ENCODE assay signal across 8 mouse cellular contexts in genomic region chr9:83576689-83577057, GRCm38 (mm10). TPM values are rescaled to one million over a fixed set of nuclear protein-coding genes. Genes with fewer than 3 reads are reported as not detected.
DNase-seq lines count a peak whose midpoint lies in the region; ATAC-seq and TF ChIP-seq lines count a peak whose summit lies in the region.

No protein-coding gene starts in this region.

- DNase-seq in frontal cortex, postnatal 10 days (ENCODE audit: low spot score in 2 of 2), result peak; percentile 28 to 32
- no peak for DNase-seq in frontal cortex, postnatal 25 days (ENCODE audit: low spot score in 2 of 2)
- DNase-seq in spleen, adult 2 months (ENCODE audit: low read depth in 1 of 2, low spot score in 2 of 2), result no peak
- DNase-seq in spleen, postnatal 14 days (ENCODE audit: low spot score in 2 of 2), result no peak
- peak; percentile 71 for DNase-seq in embryonic facial prominence, embryonic 11.5 days (ENCODE audit: low spot score)
- peak; percentile 82 for DNase-seq in midbrain, postnatal 0 days (ENCODE audit: low spot score)

- H3K9ac ChIP-seq in embryonic facial prominence, embryonic 11.5 days (replicated peaks; ENCODE audit: low read length), result no peak overlapping the region
- H3K9ac ChIP-seq in kidney, embryonic 15.5 days, result no peak overlapping the region
- no peak overlapping the region for H3K9ac ChIP-seq in midbrain, postnatal 0 days (replicated peaks; ENCODE audit: low read length, poor library complexity, severe bottlenecking)

- TF ChIP-seq POLR2A in spleen, adult 2 months (IDR thresholded peaks at IDR 0.05; ENCODE audit: low read depth, low read length), result no peak

- ATAC-seq in embryonic facial prominence, embryonic 11.5 days (replicated peaks; ENCODE audit: insufficient number of reproducible peaks, low FRiP score, low TSS enrichment, low read depth), result no peak
- peak; percentile 68 for ATAC-seq in kidney, embryonic 15.5 days (replicated peaks; ENCODE audit: low FRiP score)
- ATAC-seq in midbrain, postnatal 0 days (ENCODE audit: low FRiP score), result peak; percentile 82; the same call in 1 of the 2 replicates
- no peak for ATAC-seq in erythroid progenitor cell, adult 5-6 weeks (replicated peaks; ENCODE audit: low FRiP score, poor library complexity, severe bottlenecking)

- peak; percentile 56; the same call in 1 of the 2 replicates for TF ChIP-seq CTCF in spleen, adult 2 months (IDR thresholded peaks at IDR 0.05; ENCODE audit: extremely low read depth, insufficient read depth, insufficient read length, insufficient replicate concordance)
- peak; percentile 93 for TF ChIP-seq CTCF in midbrain, postnatal 0 days (IDR thresholded peaks at IDR 0.05)

- no peak overlapping the region for H3K4me2 ChIP-seq in embryonic facial prominence, embryonic 11.5 days (ENCODE audit: low read depth, low read length)
- no peak overlapping the region for H3K4me2 ChIP-seq in kidney, embryonic 15.5 days
- H3K4me2 ChIP-seq in midbrain, postnatal 0 days (ENCODE audit: low read depth, low read length, poor library complexity, severe bottlenecking), result no peak overlapping the region

- no peaks in the 10 kb centered on the region for H3K4me1 ChIP-seq in spleen, adult 2 months (ENCODE audit: control insufficient read depth, insufficient read depth, insufficient read length)
- H3K4me1 ChIP-seq in embryonic facial prominence, embryonic 11.5 days (ENCODE audit: control insufficient read depth, insufficient read depth, low read length), result no peaks in the 10 kb centered on the region
- peaks cover 8% of the 10 kb centered on the region for H3K4me1 ChIP-seq in kidney, embryonic 15.5 days
- no peaks in the 10 kb centered on the region for H3K4me1 ChIP-seq in midbrain, postnatal 0 days (ENCODE audit: insufficient read depth, low read length)

- H3K9me3 ChIP-seq in embryonic facial prominence, embryonic 11.5 days (replicated peaks; ENCODE audit: control insufficient read depth, low read length), result no peaks in the 10 kb centered on the region
- H3K9me3 ChIP-seq in kidney, embryonic 15.5 days (replicated peaks), result no peaks in the 10 kb centered on the region
- H3K9me3 ChIP-seq in midbrain, postnatal 0 days (ENCODE audit: low read length), result no peaks in the 10 kb centered on the region

- no peaks in the 10 kb centered on the region for H3K36me3 ChIP-seq in spleen, adult 2 months (ENCODE audit: control insufficient read depth, insufficient read depth, low read length)
- no peaks in the 10 kb centered on the region for H3K36me3 ChIP-seq in embryonic facial prominence, embryonic 11.5 days (replicated peaks; ENCODE audit: control insufficient read depth, insufficient read depth, low read depth, low read length)
- H3K36me3 ChIP-seq in kidney, embryonic 15.5 days, result peaks cover 4% of the 10 kb centered on the region; the same call in 1 of the 2 replicates
- no peaks in the 10 kb centered on the region for H3K36me3 ChIP-seq in midbrain, postnatal 0 days (ENCODE audit: insufficient read depth, low read length)

- WGBS in spleen, adult 2 months, result 37% methylated on average over 3 of the region's 3 CpGs
- 22% methylated on average over 3 of the region's 3 CpGs for WGBS in embryonic facial prominence, embryonic 11.5 days
- WGBS in kidney, embryonic 15.5 days, result 30% methylated on average over 3 of the region's 3 CpGs
- 22% methylated on average over 3 of the region's 3 CpGs for WGBS in midbrain, postnatal 0 days

- H3K4me3 ChIP-seq in spleen, adult 2 months (ENCODE audit: extremely low read depth, insufficient read depth, insufficient read length), result no peak overlapping the region
- no peak overlapping the region for H3K4me3 ChIP-seq in embryonic facial prominence, embryonic 11.5 days (ENCODE audit: low read depth, low read length)
- H3K4me3 ChIP-seq in kidney, embryonic 15.5 days (replicated peaks), result no peak overlapping the region
- H3K4me3 ChIP-seq in midbrain, postnatal 0 days (ENCODE audit: low read depth, low read length), result no peak overlapping the region

- no peaks in the 10 kb centered on the region for H3K27me3 ChIP-seq in spleen, adult 2 months (ENCODE audit: control insufficient read depth, insufficient read depth, low read length)
- no peaks in the 10 kb centered on the region for H3K27me3 ChIP-seq in embryonic facial prominence, embryonic 11.5 days (ENCODE audit: control insufficient read depth, insufficient read depth, low read length)
- no peaks in the 10 kb centered on the region for H3K27me3 ChIP-seq in kidney, embryonic 15.5 days
- no peaks in the 10 kb centered on the region for H3K27me3 ChIP-seq in midbrain, postnatal 0 days (ENCODE audit: insufficient read depth, low read length)

- H3K27ac ChIP-seq in spleen, adult 2 months (ENCODE audit: insufficient read depth, low read length), result no peak overlapping the region
- no peak overlapping the region for H3K27ac ChIP-seq in embryonic facial prominence, embryonic 11.5 days (replicated peaks; ENCODE audit: low read depth, low read length)
- H3K27ac ChIP-seq in kidney, embryonic 15.5 days, result no peak overlapping the region
- peak overlapping the region; percentile 18; the same call in 1 of the 2 replicates for H3K27ac ChIP-seq in midbrain, postnatal 0 days (ENCODE audit: low read depth, low read length)

RNA-seq across cellular contexts. Expression of gene Sh3bgrl2, which starts 28.5 kb away (rescaled TPM):
- 2.8 TPM in 2 replicates for polyA plus RNA-seq in spleen, adult 2 months (2012; rRNA removed)
- polyA plus RNA-seq in embryonic facial prominence, embryonic 11.5 days (2014; fragmentation: Nextera tagmentation; extraction: Ambion mirVana), result 18.5 and 18.8 TPM in 2 replicates
- polyA plus RNA-seq in kidney, embryonic 15.5 days (2015; fragmentation: Nextera tagmentation; extraction: Ambion mirVana), result 19.2 and 19.5 TPM in 2 replicates
- 10.6 and 13.2 TPM in 2 replicates for total RNA-seq in midbrain, postnatal 0 days (2014; rRNA removed)
- 6.3 TPM in 2 replicates for polyA plus RNA-seq in midbrain, postnatal 0 days (2015; fragmentation: Nextera tagmentation; extraction: Ambion mirVana)
- 4.0 TPM in 1 of 2 replicates, not detected in the other for total RNA-seq in erythroid progenitor cell, adult 5-6 weeks (2015; ENCODE audit: low replicate concordance)
- 0.13 and 0.30 TPM in 2 replicates for total RNA-seq in erythroid progenitor cell, adult 5-6 weeks (2017; ENCODE audit: low replicate concordance)

Comparison
In these comparisons a context has a peak if more than half of its experiments do, and no peak if none do; other contexts are left out.
1. DNase-seq: peak in frontal cortex, postnatal 10 days (2 of 2), embryonic facial prominence, embryonic 11.5 days (single experiment) and midbrain, postnatal 0 days (single experiment); none in frontal cortex, postnatal 25 days (0 of 2), spleen, adult 2 months (0 of 2) and spleen, postnatal 14 days (0 of 2).
2. ATAC-seq: peak in kidney, embryonic 15.5 days (single experiment) and midbrain, postnatal 0 days (single experiment); none in embryonic facial prominence, embryonic 11.5 days (single experiment) and erythroid progenitor cell, adult 5-6 weeks (single experiment).